Mouse (Mus musculus): ENCODE measurements around the gene Mapk10.
A peak's percentile ranks its signal among the peaks of the same experiment; 100 is the strongest.
"Not testable (repeated sequence)": the region's sequence is repeated elsewhere in the genome, so short reads cannot be mapped to it uniquely, and the experiment has no call there.

Gene Mapk10

DNA sequence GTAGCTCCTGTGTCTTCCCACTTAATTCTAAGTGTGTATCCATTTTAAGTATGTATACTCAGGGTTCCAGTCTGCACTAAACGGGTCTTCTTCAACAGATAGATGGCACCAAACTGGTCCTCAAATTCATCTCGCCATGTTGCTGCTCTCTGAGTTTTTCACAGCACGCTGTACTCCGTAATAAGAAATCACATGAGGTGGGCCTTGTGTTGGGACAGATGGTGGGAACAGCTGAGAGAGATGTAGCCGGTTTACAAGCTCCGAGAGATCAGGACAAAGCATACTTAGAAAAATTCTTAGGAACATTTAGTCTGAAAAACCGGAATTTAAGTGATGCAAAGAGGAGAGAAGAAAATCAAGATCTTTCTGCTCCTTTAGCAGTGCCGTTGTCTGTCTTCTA is 257.7 kb downstream of the Mapk10 start:
- DNase-seq (ENCODE audit: low spot score) = no peak

DNA sequence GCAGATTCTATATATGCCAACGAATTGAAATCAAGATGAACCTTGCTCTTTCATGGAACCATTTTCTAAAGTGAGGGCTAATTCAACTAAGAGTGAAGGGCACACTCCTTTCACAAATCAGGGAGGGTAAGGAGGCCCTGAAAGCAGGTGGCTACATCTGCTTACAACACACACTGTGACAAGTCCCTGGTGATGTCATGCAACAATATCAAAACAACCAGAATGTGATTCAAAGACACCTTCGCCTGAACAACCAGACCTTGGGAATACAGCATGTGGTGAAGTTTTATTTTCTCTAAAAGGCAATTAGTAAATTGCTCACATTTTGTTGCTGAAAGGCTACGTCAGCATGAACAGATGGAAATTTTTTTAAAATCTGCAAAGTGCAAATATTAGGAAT is 258.2 kb downstream of the Mapk10 start:
- DNase-seq (ENCODE audit: low spot score) = no peak

DNA sequence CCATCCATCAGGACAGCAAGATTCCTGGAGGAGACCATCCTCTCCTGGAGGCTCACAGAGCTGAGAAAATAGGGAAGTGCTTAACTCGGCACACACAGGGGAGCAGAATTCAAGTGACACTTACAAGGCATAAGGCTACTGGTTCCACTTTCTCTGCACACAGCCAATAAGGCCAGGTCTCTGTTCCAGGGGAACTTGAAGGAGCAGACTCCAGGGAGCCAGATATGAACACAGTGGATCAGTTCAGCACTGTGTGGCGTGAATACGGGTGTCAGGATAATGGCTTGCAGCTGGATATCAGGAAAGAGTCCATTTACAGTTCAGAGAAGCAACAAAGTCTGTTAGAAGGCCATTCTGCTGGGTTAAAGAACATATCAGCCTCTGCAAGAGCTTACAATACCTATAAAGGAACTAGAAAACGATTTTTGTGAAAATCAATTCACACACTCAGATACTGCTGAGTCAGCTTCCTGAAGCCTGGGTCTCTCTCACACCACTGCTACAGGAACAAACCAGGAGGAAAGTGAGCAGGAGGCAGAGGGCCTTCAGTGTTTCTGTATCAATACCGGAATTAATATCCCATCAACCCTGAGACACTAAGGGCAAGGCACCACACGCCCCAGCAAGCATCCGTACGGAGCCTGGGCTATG is 263.9 kb downstream of the Mapk10 start:
- DNase-seq (ENCODE audit: low spot score) = no peak

DNA sequence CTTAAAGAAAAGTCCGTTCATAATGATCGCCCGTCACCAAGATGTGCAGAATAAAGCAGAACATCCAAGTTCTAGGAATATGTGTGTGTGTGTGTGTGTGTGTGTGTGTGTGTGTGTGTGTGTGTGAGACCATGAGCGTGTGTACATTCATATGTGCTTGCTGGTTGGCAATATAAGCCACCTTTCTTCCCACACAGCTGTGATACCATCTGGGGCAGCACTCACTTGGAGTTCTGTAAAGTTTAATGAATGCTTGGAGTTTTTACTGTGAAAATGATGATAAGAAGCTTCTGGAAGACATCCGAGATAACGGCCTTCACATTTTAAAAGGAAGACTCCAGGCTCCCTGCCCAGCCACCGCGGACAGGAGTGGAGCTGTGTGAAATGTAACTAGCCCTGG is 264.5 kb downstream of the Mapk10 start:
- DNase-seq (ENCODE audit: low spot score) = no peak

GRCm38 (mm10) chr5:102943864-102944630 is 267.1 kb downstream of the Mapk10 start:
- not testable (repeated sequence) for DNase-seq (ENCODE audit: low spot score)

DNA sequence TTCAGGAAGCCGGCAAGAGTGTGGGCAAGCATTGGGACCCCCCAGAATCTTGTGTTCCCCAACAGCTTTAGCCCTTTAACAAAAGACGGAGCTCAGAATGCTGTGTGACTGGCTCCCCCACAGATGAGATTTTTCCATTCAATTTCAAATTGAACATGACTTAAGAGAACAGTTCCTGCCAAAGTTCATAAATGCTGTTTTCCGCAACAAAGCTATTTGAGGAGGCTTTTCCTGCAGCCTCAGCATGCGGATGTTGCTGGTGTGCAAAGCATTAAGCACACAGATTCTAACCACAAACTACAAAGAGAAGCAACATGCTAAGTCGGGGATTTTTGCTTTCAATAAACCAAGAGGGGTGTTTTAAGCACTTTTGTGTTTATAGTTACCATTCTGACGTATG is 281.0 kb downstream of the Mapk10 start:
- no peak for DNase-seq (ENCODE audit: low spot score)

DNA sequence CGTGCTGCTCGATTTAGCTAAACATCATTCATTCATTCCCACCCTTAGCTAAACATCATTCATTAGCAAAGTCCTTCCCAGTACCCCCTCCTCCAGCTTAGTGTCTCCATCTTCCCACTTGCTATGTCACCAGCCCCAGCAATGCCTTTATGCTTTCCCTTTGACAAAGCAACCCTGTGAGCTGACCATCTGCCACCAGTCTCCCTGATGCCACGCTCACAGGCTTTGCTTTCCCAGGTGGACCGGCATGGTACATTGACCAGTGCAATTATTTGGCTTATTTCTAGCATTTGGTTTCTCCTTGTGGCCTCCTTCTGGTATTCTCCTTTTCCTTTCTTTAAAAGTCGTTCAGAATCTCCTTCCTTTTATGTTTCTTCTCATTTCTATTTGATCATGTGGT is 284.3 kb downstream of the Mapk10 start:
- DNase-seq (ENCODE audit: low spot score) = no peak

DNA sequence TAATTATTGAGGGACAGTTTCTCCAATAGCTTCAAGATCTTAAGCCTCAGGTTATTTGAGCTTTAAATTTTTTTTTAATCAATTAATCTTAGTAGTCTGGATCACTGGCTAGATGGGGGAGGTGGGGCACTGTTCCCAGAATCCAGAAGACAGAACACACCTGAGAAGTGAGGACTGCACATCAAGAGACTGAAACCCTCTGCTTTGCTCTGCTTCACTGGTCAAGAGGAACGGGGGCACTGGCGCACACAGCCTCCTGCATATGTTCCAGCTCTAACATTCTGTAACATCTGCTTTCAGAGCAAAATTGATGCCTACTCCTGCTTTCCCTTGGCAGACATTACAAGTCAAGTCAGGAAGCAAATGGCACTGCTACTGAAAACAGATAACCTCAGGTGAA is 290.9 kb downstream of the Mapk10 start:
- DNase-seq (ENCODE audit: low spot score) = no peak

GRCm38 (mm10) chr5:102905441-102906211 is 305.5 kb downstream of the Mapk10 start:
- DNase-seq (ENCODE audit: low spot score) = no peak

DNA sequence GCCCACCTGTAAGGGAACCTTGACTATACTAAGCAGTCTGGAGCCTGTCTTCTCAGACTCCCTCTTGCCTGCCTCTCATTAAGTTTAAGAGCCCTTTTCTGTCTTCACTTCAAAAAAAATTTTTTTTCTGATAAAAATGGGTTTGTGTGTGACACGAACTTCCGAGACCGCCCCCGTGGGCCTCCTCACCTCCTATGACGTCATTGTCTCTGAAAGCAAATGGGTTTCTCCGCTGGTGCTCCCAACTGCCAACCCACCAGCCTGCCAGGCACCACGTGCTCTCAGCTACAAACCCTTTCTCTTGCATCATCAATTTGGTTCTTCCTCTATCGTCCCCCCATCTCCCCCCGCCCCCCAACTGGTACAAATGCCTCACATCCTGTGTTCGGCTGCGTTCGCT is 307.1 kb downstream of the Mapk10 start:
- DNase-seq (ENCODE audit: low spot score) = no peak

DNA sequence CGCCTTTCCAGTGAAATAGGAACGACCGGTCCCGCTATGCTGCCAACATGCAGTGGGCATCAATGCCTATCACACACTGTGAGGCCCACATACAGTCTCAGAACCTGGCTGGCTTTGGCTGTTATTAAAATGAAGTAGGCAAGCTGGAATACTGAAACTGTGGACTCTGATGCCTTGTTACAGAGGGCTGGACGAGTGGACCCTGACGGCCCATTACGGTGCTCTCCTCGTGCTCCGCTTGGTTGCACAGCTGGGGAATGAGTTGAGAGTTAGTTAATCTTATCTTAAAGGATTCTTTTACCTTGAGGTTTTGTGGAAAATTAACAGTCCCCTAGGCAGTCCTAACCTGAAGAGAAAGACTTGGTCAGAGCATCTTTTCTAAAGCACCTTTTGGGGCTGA is 307.6 kb downstream of the Mapk10 start:
- no peak for DNase-seq (ENCODE audit: low spot score)

DNA sequence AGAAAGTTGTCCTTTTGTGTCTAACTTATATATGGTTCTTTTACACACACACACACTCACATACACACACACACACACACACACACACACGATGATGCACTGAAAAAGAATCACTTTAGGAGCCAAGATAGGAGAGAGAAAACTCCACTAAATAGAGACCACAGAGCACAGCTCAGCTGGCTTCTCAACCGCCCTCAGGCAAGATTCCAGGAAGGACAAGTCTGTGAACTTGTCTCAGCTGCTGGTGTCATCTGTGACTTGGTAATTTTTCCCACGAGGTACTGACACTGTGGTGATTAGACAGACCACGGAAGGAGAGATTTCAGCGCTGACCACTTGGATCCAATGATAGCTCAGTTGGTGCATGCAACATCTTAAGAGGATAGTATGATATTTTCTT is 310.0 kb downstream of the Mapk10 start:
- no peak for DNase-seq (ENCODE audit: low spot score)

DNA sequence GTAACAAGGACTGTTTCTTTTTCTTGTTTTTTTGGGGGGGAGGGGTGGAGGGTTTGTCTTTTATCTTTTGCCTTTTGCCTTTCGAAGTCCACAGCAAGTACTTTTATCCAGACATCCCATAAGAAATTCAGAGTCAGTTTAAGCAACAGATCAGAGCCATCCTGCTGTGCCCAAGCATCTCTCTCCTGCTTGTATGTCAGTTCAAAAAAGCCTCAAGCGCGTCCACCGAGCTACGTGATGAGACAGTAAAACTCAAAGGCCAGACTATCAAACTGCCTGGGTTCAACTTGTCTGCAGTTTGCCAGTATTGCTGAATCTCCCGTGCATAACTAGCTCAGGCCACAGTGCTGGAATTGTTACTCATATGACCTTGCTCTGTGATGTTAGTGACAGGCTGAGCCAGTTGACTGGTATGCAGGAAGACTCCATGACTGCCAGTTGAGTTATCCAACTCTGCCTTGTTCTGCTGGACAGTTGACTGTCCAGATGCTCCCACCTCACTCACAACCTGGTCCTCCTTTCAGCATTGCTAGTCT is 311.4 kb downstream of the Mapk10 start:
- DNase-seq (ENCODE audit: low spot score) = no peak

GRCm38 (mm10) chr5:102898301-102898700 is 312.8 kb downstream of the Mapk10 start:
- no peak for DNase-seq (ENCODE audit: low spot score)

DNA sequence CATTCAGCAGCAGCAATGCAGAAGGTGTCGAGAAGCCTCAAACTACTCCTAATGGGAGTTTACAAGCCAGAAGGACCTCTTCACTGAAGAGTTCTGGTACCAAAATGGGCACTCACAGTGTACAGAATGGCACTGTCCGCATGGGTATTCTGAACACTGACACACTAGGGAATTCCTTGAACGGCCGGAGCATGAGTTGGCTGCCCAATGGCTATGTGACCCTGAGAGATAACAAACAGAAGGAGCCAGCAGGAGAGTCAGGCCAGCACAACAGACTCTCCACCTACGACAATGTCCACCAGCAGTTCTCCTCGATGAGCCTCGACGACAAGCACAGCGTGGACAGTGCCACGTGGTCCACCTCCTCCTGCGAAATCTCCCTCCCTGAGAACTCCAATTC is 318.9 kb downstream of the Mapk10 start:
- no peak for DNase-seq (ENCODE audit: low spot score)

GRCm38 (mm10) chr5:102889163-102889488 is 322.0 kb downstream of the Mapk10 start:
- DNase-seq (ENCODE audit: low spot score) = no peak

GRCm38 (mm10) chr5:102888482-102889162 is 322.5 kb downstream of the Mapk10 start:
- no peak for DNase-seq (ENCODE audit: low spot score)

DNA sequence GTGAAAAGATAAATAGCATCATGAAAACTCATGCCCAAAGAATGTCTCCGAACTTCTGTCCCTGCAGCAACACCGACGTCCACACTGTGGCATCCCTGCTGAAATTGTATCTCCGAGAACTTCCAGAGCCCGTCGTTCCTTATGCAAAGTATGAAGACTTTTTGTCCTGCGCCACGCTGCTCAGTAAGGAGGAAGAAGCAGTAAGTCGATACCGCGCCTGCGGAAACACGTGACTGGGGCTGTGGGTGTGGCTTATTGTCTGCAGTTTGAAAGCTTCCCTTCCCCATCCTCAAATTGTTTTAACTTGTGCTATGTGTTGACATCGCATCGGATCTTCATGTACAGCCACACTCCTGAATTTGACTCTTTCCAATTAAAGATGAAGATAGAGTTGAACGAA is 335.5 kb downstream of the Mapk10 start:
- DNase-seq (ENCODE audit: low spot score) = no peak

GRCm38 (mm10) chr5:102874605-102875298 is 336.4 kb downstream of the Mapk10 start:
- peak; percentile 59 for DNase-seq (ENCODE audit: low spot score)

GRCm38 (mm10) chr5:102872996-102873395 is 338.1 kb downstream of the Mapk10 start:
- not testable (repeated sequence) for DNase-seq (ENCODE audit: low spot score)

DNA sequence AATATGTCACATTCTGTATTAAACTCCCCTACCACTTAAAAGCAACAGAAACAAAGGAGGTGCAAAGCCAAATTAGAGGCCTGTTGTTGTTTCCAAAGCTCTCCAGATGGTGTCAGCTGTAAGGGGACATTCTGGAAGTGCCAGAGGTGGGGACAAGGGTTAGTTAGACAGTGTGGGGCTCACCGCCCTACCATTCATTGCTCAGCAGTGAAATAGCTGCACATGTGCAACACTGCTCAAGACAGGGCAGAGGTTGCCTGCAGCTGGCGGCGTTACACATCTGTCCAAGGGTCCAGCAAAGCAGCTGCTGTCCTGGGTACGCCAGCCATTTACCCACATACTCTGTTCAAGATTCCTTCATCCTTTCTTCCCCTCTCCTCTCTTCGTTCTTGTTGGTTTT is 342.9 kb downstream of the Mapk10 start:
- DNase-seq (ENCODE audit: low spot score) = no peak

DNA sequence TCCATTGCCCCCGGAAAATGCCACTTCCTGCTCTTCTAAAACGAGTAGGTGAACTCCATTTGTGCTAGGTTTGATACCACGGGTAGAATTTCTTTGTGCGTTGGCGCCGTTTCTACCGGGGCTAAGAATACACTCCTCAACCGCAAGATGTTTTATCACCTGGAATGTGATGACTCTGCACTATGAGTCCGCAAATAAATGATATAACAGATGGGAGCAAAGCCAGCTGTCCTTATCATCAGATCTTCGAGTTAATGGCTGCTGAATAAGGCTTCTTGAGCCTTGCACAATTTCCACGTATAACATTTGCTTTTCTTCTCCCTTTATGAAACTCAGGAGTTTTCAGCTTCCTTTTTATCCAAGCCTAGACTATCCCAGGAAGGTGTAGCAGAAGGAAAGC is 351.4 kb downstream of the Mapk10 start:
- no peak for DNase-seq (ENCODE audit: low spot score)

Measured in yolk sac, embryonic 10.5 days (tissue).